Mouse (Mus musculus): ENCODE results near the gene Lamtor3. TPM values are rescaled to one million over a fixed set of nuclear protein-coding genes. Genes with fewer than 3 reads are reported as not detected.

Lamtor3 gene
- polyA plus RNA-seq, 1 experiment = 48.7 TPM

DNA sequence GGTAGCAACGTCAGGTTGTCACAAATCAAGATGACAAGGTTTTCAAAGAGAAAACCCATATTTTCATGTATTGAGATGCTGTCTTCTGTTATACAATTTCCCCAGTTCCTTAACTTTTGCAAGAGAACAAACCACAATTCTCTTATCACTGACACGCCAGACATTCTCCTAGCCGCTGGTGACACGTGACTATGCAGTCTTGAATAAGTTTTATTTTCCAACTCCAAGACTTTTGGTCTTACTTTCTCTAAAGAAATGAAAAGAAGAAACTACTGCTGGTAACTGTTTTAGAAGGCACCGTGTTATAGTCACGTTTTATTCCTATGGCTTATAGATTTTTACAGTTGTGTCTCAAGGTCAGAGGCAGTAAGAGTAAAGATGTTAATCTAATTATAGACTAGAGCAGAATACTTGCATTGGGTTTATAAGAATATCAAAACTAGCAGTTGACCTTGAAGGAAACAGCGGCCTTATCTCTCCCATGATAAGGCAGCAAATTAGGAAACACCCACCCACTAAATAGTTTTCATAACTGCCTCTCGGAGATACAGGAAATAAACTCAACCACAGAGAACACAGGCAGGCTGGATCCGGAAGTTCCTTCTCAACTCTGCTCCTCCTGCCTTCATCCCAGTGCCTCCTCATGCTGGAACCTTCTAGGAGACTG is 50.6 kb downstream of the Lamtor3 start:
- Histone ChIP-seq H3K27me3 (ENCODE audit: control insufficient read depth, insufficient read depth, insufficient read length) (no peaks in the 10 kb centered on the region), H3K36me3 (ENCODE audit: control insufficient read depth, insufficient read depth) (no peaks in the 10 kb centered on the region), H3K79me2 (ENCODE audit: control insufficient read depth, insufficient read depth) (no peaks in the 10 kb centered on the region), H3ac (ENCODE audit: control insufficient read depth, insufficient read length) (no peak overlapping the region), H3K4me2 (ENCODE audit: low read depth) (no peak overlapping the region), H3K4me3 (no peak overlapping the region)
- TF ChIP-seq MAX (IDR thresholded peaks at IDR 0.05; ENCODE audit: low read depth) = no peak
- no peak for TF ChIP-seq E2F4 (IDR thresholded peaks at IDR 0.05; ENCODE audit: insufficient read depth)
- TF ChIP-seq USF1 (IDR thresholded peaks at IDR 0.05; ENCODE audit: low read depth) = no peak
- no peak for TF ChIP-seq CEBPB (IDR thresholded peaks at IDR 0.05; ENCODE audit: insufficient read depth, poor library complexity, severe bottlenecking)
- no peak for TF ChIP-seq MYOG (IDR thresholded peaks at IDR 0.05; ENCODE audit: control insufficient read depth in 1 of 3, insufficient read depth in 1 of 3, insufficient read length in 2 of 3, low read depth in 2 of 3)
- TF ChIP-seq TCF12 (IDR thresholded peaks at IDR 0.05; ENCODE audit: insufficient read depth, poor library complexity, severe bottlenecking) = no peak
- no peak for TF ChIP-seq MYOD1 (IDR thresholded peaks at IDR 0.05; ENCODE audit: control insufficient read depth in 1 of 3, insufficient read length in 2 of 3, low read depth in 2 of 3)
- TF ChIP-seq POLR2AphosphoS2 (IDR thresholded peaks at IDR 0.05; ENCODE audit: insufficient read length, low read depth) = no peak
- no peak for TF ChIP-seq REST (IDR thresholded peaks at IDR 0.05; ENCODE audit: insufficient read depth, insufficient read length)
- TF ChIP-seq POLR2A (IDR thresholded peaks at IDR 0.05; ENCODE audit: insufficient read length, low read depth) = no peak
- TF ChIP-seq TCF3 (IDR thresholded peaks at IDR 0.05; ENCODE audit: insufficient read length, low read depth) = no peak
- TF ChIP-seq SRF (IDR thresholded peaks at IDR 0.05; ENCODE audit: control insufficient read depth, insufficient read length, low read depth) = no peak

- Histone ChIP-seq H3K4me3 (no peak overlapping the region), H3K79me2 (ENCODE audit: control insufficient read depth, insufficient read depth) (no peaks in the 10 kb centered on the region), H3K4me2 (ENCODE audit: low read depth) (no peak overlapping the region), H3K27me3 (ENCODE audit: control insufficient read depth, insufficient read depth, insufficient read length) (no peaks in the 10 kb centered on the region), H3K36me3 (ENCODE audit: control insufficient read depth, insufficient read depth) (no peaks in the 10 kb centered on the region), H3ac (ENCODE audit: control insufficient read depth, insufficient read length) (no peak overlapping the region)
- no peak for TF ChIP-seq MAX (IDR thresholded peaks at IDR 0.05; ENCODE audit: low read depth)
- TF ChIP-seq POLR2AphosphoS2 (IDR thresholded peaks at IDR 0.05; ENCODE audit: insufficient read length, low read depth) = no peak
- TF ChIP-seq MYOG (IDR thresholded peaks at IDR 0.05; ENCODE audit: control insufficient read depth in 1 of 3, insufficient read depth in 1 of 3, insufficient read length in 2 of 3, low read depth in 2 of 3) = no peak
- no peak for TF ChIP-seq POLR2A (IDR thresholded peaks at IDR 0.05; ENCODE audit: insufficient read length, low read depth)
- TF ChIP-seq CEBPB (IDR thresholded peaks at IDR 0.05; ENCODE audit: insufficient read depth, poor library complexity, severe bottlenecking) = no peak
- TF ChIP-seq TCF12 (IDR thresholded peaks at IDR 0.05; ENCODE audit: insufficient read depth, poor library complexity, severe bottlenecking) = no peak
- no peak for TF ChIP-seq MYOD1 (IDR thresholded peaks at IDR 0.05; ENCODE audit: control insufficient read depth in 1 of 3, insufficient read length in 2 of 3, low read depth in 2 of 3)
- no peak for TF ChIP-seq REST (IDR thresholded peaks at IDR 0.05; ENCODE audit: insufficient read depth, insufficient read length)
- TF ChIP-seq TCF3 (IDR thresholded peaks at IDR 0.05; ENCODE audit: insufficient read length, low read depth) = no peak
- TF ChIP-seq E2F4 (IDR thresholded peaks at IDR 0.05; ENCODE audit: insufficient read depth) = no peak
- TF ChIP-seq USF1 (IDR thresholded peaks at IDR 0.05; ENCODE audit: low read depth) = no peak
- TF ChIP-seq SRF (IDR thresholded peaks at IDR 0.05; ENCODE audit: control insufficient read depth, insufficient read length, low read depth) = no peak
Observed at GRCm38 (mm10) chr3:137969951-137970350, 51.6 kb downstream of the Lamtor3 start.

DNA sequence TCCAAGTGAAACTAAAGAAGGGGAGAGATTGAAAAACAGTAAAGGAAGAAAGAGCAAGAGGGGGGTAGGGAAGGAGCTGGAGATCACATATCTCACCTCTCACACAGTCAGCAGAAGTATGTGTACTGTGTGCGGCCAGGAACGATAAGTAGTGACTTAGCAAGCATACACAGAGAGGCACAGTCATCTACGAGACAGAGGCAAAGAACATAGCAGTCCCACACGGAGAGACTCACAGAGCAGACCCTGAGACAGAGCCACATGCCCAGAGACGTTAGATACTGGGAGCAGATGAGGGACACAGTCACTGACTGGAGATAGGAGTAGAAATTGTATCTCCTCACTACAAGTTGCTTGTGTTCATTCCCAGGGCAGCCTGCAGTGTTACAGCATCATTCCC is 53.9 kb downstream of the Lamtor3 start:
- Histone ChIP-seq H3K36me3 (ENCODE audit: control insufficient read depth, insufficient read depth) (no peaks in the 10 kb centered on the region), H3K27me3 (ENCODE audit: control insufficient read depth, insufficient read depth, insufficient read length) (no peaks in the 10 kb centered on the region), H3K79me2 (ENCODE audit: control insufficient read depth, insufficient read depth) (no peaks in the 10 kb centered on the region), H3ac (ENCODE audit: control insufficient read depth, insufficient read length) (no peak overlapping the region), H3K4me2 (ENCODE audit: low read depth) (no peak overlapping the region), H3K4me3 (no peak overlapping the region)
- TF ChIP-seq E2F4 (IDR thresholded peaks at IDR 0.05; ENCODE audit: insufficient read depth) = no peak
- no peak for TF ChIP-seq POLR2A (IDR thresholded peaks at IDR 0.05; ENCODE audit: insufficient read length, low read depth)
- no peak for TF ChIP-seq SRF (IDR thresholded peaks at IDR 0.05; ENCODE audit: control insufficient read depth, insufficient read length, low read depth)
- TF ChIP-seq MYOG (IDR thresholded peaks at IDR 0.05; ENCODE audit: control insufficient read depth in 1 of 3, insufficient read depth in 1 of 3, insufficient read length in 2 of 3, low read depth in 2 of 3) = no peak
- no peak for TF ChIP-seq MAX (IDR thresholded peaks at IDR 0.05; ENCODE audit: low read depth)
- TF ChIP-seq USF1 (IDR thresholded peaks at IDR 0.05; ENCODE audit: low read depth) = no peak
- no peak for TF ChIP-seq MYOD1 (IDR thresholded peaks at IDR 0.05; ENCODE audit: control insufficient read depth in 1 of 3, insufficient read length in 2 of 3, low read depth in 2 of 3)
- no peak for TF ChIP-seq CEBPB (IDR thresholded peaks at IDR 0.05; ENCODE audit: insufficient read depth, poor library complexity, severe bottlenecking)
- no peak for TF ChIP-seq REST (IDR thresholded peaks at IDR 0.05; ENCODE audit: insufficient read depth, insufficient read length)
- TF ChIP-seq TCF12 (IDR thresholded peaks at IDR 0.05; ENCODE audit: insufficient read depth, poor library complexity, severe bottlenecking) = no peak
- no peak for TF ChIP-seq TCF3 (IDR thresholded peaks at IDR 0.05; ENCODE audit: insufficient read length, low read depth)
- TF ChIP-seq POLR2AphosphoS2 (IDR thresholded peaks at IDR 0.05; ENCODE audit: insufficient read length, low read depth) = no peak

- Histone ChIP-seq H3K4me2 (ENCODE audit: low read depth) (no peak overlapping the region), H3K27me3 (ENCODE audit: control insufficient read depth, insufficient read depth, insufficient read length) (no peaks in the 10 kb centered on the region), H3K79me2 (ENCODE audit: control insufficient read depth, insufficient read depth) (no peaks in the 10 kb centered on the region), H3ac (ENCODE audit: control insufficient read depth, insufficient read length) (no peak overlapping the region), H3K36me3 (ENCODE audit: control insufficient read depth, insufficient read depth) (no peaks in the 10 kb centered on the region), H3K4me3 (no peak overlapping the region)
- no peak for TF ChIP-seq TCF3 (IDR thresholded peaks at IDR 0.05; ENCODE audit: insufficient read length, low read depth)
- no peak for TF ChIP-seq POLR2AphosphoS2 (IDR thresholded peaks at IDR 0.05; ENCODE audit: insufficient read length, low read depth)
- no peak for TF ChIP-seq TCF12 (IDR thresholded peaks at IDR 0.05; ENCODE audit: insufficient read depth, poor library complexity, severe bottlenecking)
- TF ChIP-seq CEBPB (IDR thresholded peaks at IDR 0.05; ENCODE audit: insufficient read depth, poor library complexity, severe bottlenecking) = no peak
- TF ChIP-seq MYOG (IDR thresholded peaks at IDR 0.05; ENCODE audit: control insufficient read depth in 1 of 3, insufficient read depth in 1 of 3, insufficient read length in 2 of 3, low read depth in 2 of 3) = no peak
- TF ChIP-seq MAX (IDR thresholded peaks at IDR 0.05; ENCODE audit: low read depth) = no peak
- TF ChIP-seq REST (IDR thresholded peaks at IDR 0.05; ENCODE audit: insufficient read depth, insufficient read length) = no peak
Observed at GRCm38 (mm10) chr3:137972989-137973388, 54.7 kb downstream of the Lamtor3 start.
